Mouse (Mus musculus): ENCODE measurements around the gene Tmie.

The Tmie gene

DNA sequence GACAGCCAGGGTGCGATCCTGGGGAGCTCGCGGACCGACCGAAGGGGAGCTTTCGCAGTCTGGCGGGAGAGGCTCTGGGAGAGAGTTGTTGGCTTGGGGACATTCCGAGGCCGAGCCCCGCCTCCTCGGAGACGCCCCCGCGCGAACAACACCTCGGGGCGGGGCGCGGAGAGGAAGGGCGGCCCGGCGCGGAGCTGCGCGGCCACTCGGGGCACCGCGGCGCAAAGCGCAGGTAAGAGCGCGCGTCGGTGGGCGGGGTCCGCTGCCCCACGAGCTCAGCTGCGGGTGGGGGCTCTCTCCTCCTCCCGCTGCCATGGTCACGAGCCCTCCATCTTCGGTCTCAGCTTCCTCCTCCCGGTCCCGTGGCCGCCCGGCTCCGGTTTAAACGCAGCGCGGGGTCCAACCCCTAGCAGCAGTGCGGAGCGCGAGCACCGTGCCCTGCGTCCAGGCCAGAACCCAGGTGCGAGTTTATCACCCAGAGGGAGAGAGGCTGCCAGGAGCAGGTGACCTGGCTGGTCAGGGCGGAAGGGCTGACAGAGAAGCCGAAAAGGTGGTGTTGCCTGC lies at the start of gene Tmie:
TSS of gene Tmie (minus strand) at position 116 of the 564 bp plus-strand sequence.
- DNase-seq (ENCODE audit: low read depth, low spot score): peak; percentile 64

DNA sequence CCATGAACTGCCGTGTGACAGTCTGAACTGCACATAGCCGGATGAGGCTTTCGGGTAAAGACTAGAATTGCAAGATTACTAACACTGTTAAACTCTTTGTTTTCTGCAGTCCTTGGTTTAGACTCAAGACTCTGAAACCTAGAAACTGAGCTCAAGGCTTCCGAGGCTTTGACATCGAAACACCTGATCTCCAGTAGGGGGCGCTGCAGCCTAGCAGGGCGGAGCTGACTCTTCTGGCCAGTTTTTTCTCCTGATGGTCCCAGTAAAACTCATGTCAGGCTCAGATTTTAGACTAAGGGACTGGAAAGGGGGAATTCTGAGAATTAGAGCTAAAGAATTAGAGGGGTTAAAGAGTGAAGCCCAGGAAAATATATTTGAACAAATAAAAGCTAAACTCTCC lies 42.8 kb upstream of the Tmie start:
- DNase-seq (ENCODE audit: low read depth, low spot score): peak; percentile 79

DNA sequence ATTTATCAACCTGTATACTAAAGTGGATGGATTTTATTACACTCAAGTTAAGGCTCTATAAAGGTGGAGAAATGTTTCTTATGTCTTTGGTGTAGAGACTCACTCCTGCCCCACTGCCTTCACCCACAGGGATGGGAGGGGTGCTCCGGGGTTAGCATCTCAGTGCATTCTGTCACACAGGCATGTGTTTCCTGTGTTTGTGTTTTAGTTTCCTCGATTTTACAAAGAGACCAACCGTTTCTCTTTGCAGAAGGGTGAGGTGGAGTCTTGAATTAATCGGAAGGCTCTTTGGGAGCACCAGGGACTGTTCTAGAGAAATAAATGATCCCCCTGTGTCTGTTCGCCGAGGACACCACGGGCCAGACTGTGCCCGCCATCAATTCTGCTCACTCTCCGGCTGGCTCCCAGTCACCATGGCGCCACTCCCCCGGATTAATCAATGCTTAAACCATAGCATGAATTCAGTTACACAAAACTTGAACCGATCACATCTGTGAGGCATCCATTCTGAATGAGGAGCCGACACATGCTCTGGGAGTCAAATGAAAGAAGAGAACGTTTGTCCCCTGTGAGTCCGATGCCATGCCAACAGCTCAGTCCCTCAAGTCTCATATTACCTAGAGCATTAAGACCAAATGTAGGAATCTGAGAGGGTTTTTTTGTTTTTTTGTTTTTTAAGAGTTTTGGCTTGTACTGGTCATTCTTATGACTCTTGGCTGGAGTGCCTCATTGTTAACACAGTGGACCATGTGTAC lies 40.9 kb upstream of the Tmie start:
- no peak for DNase-seq (ENCODE audit: low read depth, low spot score)

DNA sequence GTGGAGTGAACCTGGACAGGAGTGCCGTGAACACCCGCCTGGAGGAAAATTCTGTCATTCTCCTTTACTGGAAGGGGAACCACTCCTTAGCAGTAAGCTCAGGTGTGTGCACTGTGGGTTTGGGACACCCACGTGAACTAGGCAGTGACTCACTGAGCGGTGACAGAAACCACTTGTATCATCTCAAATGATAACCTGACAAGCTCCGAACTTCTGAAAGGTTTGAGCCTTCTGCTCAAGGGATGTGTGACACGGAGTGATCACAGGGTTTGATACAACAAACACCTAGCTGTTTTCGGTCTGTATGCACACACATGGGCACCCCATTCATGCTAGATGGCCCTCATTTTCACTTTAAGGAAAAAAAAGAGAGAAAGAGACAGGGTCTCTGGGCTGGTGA lies 36.9 kb upstream of the Tmie start, which contains the start of gene Fam240a:
TSS of gene Fam240a (minus strand) at position 76 of the 400 bp plus-strand sequence.
- no peak for DNase-seq (ENCODE audit: low read depth, low spot score)

DNA sequence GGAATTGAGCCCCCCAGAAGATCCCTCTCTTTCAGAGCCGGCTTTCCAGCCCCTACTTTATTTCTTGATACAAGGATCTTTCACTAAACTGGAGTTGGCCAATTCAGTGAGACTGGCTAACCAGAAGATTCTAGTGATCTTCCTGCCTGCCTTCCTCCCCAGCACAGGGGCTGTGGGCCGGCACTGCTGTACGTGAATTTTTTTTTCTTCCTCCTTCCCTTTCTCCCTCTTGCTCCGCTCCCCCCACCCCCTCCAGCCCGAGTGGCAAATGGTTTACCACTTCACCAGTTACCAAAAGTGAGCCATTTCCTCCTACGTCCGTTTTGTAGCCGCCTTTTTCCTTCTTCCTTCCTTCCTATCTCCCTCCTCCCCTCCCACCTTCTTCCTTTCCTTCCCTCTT lies 35.6 kb upstream of the Tmie start:
- no peak for DNase-seq (ENCODE audit: low read depth, low spot score)

DNA sequence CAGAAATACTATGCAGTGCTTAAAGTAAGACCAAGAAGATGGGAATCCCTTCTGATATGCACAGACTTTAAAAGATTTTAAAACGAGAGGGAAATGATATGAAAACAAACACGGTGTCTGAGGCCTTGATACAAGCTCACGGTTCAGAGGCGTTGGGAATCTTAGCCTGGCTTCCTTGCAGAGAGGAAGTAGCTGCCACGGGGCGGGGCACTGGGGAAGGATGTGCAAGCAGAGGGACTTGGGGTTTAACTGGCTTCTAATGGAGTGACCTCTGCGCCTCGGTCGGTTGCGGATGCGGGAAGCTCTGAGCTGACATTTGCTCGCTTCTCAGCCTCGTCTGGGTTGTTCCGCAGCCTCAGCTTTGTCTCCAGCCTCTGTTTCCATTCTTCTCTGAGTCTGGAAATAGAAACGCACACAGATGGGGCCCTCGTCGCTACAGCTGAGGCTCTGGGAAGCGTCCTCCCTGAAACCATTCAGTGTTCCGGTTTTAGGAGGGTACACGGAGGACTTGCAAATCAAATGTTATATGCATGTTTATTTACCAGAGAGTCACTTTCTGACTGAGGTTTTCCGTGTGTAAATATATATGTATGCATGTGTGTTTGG lies 34.8 kb upstream of the Tmie start:
- peak; percentile 48 for DNase-seq (ENCODE audit: low read depth, low spot score)

DNA sequence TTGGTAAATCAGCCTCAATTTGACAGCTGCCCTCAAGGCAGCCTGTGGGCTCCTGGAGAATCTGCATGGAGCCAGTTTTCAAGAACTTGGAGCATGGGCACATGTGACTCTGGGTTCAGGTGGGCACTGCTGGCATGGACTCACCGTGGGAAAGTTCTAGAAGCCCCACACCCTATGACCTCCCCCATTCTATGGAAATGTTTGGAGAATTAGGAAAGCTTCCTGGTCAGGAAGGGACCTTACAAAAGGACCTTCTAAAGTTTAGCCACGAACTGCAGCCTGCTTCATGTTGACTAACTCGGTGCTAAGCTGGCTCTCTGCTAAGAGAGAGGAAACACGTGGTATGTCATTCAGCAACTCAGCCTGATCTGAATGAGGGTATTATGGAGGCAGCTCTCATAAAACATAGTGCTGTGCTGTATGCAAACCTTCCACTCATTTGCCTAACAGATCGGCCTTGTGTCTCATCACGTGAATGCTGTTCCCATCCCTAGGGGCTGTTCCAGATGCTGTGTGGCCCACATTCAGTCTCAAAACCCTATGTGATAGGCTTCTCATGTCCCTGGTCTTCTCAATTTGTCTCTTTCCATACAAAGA lies 29.6 kb upstream of the Tmie start:
- DNase-seq (ENCODE audit: low read depth, low spot score): no peak

DNA sequence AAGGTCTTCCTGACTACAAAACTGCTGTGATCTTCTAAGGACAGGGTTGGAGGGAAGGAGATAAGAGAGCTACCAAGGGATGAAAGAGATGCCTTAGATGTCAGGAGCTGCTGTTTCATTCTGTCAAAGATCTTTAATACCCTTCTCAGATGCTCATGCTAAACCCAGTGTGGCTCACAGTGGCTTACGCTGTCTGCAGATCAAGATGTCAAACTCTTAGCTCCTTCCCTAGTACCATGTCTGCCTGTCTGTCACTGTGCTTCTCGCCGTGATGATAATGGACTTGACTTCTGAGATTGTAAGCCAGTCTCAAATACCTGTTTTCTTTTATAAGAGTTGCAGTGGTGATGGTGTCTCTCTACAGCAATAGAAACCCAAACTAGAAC lies 28.7 kb upstream of the Tmie start:
- no peak for DNase-seq (ENCODE audit: low read depth, low spot score)

DNA sequence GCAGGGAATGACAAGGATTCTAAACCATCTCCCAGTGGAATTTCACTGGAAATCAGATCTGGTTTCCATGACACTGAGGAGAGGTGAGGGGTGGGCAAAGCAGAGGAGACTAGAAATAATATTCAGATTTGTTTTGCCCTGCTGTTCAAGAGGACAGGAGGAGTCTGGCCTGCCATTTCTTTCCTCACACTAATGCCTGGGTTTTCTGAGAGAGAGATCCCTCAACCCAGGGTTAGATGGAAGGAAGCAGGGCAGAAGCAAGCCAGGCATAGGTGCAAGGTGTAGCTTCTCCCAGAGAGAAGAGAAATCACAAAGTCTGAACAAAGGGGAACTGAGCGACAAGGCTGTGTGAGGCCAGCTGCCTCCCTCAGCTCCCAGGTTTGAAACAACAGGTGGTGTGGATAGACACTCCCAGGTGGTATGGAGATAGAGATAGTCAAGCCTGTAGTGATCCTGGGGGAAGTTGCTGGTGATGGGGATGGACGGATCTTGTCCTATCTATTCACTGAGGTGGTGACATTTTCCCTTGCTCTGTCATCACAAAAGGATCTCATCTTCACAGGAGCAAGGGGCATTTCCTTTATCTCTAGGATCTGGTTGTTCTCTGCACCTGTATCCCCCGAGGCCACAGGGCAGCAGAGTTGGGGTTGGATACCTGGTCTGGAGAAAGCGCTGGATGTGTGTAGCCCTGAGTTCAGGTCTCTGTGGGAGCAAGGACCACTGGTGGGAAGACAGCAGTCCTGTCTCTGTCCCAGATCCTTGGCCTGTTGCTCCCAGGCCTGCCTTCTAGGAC lies 28.1 kb upstream of the Tmie start:
- DNase-seq (ENCODE audit: low read depth, low spot score): no peak

DNA sequence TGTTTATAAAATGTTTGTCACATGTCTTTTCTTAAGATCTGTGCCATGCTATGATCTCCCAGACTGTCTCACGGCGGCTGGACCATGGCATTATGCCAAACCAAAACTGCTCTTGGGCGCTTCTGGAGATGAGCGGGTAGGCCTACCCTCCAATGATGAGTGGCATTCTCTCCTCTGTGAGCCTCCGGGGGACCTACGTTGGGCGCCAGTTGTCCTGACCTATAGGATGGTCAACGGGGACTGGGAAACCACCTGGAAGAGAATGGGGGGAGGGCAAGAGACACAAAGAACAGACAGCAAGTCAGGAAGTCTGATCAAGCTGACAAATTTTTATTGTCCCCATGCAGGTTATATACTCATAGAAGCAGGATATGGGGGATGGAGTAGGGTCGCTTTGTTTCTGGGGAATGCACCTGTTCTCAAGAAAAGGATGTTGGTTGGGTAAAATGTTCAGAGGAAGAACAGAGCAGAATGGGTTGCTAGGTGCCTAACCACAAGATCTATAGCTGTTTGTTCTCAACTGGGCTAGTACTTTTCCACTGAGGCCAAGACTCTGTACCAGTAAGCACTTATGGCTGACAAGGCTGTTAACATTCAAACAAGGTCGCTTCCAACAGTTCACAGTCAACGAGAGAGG lies 27.4 kb upstream of the Tmie start:
- no peak for DNase-seq (ENCODE audit: low read depth, low spot score)

DNA sequence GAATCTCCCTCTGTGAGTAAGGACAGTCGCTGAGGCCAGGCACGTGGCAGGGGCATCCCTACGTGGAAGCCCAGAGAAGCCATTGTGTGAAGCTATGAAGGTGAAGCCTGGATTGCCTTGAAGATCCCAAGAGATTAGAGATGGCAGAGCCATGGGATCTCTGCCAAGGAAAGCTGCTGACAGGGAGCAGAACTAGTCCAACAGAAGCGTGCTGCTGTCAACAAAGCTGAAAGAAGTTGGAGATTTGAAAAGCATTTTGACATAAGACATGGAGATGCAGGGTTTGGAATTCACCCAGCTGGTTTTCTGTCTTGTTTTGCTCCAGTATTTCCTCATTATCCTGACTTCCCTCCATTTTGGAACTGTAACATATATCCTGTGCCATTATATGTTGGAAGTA lies 22.4 kb upstream of the Tmie start:
- no peak for DNase-seq (ENCODE audit: low read depth, low spot score)

DNA sequence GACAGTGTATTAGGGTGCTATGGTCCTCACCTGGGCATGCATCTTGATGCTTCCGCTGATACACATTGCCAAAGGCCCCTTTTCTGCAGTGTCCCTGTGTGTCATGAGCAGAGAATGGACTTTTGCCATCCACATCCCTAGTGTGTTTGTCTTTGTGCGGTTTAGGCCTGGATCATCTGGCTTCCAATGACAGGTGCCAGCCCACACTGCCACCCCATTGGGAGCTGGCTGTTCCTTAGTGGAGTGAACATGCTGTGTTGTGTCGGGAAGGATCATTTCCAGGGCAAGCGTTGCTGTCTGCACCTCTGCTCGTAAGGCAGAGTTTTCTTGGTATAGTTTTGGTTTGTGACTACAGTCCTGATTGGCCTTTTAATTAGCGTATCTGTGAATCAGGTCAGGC lies 21.3 kb upstream of the Tmie start:
- DNase-seq (ENCODE audit: low read depth, low spot score): no peak

DNA sequence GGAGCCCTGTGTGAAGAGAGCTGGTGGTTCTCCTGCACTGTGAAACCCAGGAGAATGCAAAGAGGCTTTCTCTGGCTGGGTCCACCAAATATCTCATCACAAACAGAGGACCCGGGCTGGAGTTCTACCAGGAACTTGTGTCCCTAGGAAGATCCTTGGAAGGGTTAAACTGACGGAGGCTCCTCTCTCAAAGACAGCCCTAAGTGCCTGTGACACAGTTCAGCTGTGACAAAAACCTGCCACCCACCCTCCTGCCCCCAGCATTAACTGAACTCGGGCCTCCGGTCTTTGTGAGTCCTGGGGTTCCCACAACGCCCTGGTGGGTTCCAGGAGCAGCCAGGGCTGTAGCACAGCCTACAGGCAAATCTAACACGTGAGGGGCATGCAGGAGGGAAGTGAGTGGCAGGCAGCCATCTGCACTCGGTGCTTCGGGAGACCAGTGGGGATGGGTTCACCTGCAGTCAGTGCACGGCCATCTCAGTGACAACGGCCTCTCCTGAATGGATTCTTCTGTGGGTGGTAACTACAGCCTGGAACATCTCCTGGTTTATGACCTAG lies 19.6 kb upstream of the Tmie start:
- no peak for DNase-seq (ENCODE audit: low read depth, low spot score)

DNA sequence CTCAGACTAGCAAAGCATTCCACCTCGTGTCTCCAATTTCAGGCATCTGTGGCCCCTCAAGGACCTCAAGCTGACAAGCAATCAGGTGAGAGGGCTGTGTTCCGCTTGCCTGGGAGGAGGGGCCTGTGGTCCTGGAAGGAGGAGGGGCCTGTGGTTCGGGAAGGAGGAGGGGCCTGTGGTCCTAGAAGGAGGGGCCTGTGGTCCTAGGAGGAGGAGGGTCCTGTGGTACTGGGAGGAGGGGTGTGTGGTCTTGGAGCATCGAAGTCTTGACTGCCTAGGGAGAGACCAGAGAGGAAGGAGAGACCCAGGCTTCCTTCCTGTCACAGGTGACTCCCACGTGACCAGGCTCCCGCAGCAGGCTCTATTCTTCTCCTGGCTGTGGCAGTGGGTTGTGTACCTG lies 16.7 kb upstream of the Tmie start:
- peak; percentile 78 for DNase-seq (ENCODE audit: low read depth, low spot score)

DNA sequence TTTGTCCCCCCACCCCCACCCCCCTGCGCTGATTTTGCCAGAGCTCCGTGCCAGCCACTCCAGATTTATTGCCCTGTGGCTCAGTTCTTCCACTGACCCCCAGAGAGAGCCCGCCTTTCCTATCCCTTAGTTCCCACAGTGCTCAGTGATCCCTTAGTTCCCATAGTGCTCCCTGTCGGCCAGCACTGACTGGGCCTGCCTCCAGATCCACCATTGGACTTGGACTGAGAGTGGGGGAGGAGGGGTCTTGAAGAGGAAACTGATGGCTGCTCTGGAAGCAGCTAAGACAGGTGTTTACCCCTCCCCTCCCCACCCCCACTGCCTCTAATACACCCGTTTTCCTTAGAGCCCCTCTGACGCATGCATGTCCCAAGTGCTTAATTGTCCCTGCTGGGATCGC lies 16.1 kb upstream of the Tmie start:
- DNase-seq (ENCODE audit: low read depth, low spot score): no peak

DNA sequence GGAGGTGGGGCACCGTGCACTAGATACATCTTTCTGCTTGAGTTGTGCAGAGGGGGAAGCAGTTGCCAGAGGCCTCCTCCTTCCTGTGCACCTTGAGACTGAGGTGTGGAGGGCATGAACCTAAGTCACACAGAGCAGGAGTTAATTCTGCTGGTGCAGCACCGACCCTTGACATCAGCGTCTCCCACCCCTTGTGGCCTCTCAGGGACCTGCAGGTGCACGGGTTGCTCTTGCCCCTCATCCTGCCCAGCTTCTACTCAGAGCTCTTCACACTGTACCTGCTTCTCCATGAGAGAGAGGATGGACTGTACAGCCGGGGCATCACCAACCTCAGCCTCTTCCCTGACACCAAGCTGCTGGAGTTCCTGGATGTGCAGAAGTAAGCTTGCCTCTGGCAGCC lies 15.6 kb upstream of the Tmie start:
- no peak for DNase-seq (ENCODE audit: low read depth, low spot score)

DNA sequence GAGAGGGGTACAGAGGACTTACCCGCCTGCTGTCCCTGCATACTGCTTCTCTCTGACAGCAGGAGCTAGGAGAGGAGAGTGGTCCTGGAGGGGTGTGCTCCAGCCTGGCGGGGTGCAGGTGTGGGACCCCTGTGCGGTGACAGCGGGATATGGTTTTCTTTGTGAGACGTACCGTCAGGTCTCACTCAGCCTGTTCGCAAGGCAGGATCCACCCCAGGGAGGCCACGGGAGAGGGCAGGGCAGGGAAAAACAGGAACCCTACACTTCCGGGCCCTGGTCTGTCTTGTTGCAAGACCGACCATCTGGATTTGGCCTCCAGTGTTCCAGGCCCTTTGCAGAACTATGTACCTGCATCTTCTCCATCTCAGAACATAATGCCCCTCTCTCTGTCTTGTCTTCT lies 13.5 kb upstream of the Tmie start:
- no peak for DNase-seq (ENCODE audit: low read depth, low spot score)

DNA sequence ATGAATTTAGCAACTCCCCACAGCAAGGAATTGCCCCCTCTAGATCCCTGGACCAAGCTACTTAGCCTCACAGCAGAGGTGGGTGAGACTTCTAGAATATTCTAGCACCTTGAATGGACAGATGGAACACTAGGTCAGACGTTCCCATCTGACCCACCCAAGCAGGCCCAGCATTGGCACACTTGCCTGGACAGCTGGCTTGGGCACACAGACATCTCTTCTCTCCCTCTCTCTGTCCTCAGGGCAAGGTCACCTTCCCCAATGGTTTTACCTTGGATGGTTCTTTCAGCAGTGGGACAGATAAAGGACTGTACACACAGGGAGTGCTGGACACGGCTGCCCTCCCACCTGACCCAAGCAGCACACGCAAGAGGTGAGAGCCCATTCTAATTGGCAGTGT lies 12.6 kb upstream of the Tmie start:
- no peak for DNase-seq (ENCODE audit: low read depth, low spot score)

DNA sequence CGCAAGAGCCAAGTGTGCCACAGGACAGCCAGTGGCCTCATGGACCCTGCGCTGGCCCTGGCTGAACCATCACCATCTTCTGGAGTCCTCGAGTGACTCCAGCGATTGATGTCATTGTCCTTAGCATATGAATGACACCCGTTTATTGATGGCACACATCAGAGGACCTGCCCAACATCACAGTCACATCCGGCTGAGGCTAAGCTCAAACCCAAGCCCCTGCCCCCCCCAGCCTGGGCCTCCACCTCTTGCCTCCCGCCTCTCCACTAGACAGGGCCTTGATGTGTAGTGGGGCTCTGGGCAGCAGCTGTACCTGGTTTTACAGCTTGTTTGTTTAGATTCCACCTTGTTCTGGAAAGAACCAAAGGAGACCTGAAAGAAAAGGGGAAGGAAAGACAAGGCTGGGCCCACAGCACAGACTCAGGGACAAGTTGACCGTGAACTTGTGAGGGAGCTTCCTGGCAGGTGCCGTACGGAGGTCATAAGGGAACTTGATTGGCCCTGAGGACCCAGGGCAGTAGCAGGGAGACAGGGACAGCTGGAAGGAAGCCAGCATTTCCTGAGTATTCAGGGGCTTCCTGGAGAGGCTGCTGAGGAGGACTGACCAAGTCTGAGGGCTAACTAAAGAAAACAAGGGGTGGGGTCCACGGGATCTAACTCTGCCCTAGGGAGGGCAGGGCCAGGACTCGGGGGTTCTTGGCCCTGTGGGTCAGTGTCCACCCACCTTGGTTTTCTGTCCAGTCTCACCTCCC lies 11.3 kb upstream of the Tmie start:
- DNase-seq (ENCODE audit: low read depth, low spot score): no peak

DNA sequence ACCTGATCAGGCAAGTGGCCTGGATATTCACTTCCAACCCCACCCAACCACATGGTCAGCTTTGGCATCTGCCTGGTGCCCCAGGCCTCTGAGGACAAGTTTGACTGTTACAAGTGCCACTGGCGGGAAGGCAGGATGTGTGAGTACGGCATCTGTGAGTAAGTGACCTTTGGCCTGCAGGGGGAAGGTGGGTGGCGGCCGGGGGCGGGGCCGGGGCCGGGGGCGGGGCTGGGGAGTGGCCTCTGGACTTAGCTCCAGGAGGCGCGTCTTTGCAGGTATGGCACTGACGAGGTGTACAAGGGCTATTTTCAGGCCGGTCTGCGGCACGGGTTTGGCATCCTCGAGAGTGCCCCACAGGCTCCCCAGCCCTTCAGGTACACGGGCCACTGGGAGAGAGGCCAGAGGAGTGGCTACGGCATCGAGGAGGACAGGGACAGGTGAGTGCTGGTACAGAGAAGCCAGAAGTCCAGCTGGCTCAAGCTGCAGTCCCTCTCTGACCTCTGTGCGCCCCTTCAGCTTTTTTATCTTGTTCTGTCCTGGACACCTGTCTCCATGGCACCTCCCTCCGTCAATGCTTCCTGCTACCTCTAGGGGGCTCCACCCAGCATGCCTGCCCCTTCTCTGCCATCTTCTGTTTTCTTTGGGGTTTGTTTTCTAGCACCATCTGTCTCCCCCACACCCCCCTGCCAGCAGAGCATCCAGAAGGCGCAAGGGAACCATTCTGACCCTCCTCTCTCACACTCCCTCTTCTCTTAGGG lies 10.3 kb upstream of the Tmie start:
- DNase-seq (ENCODE audit: low read depth, low spot score): peak; percentile 46

Measured in ES-CJ7 (cell line).